Mouse (Mus musculus): ENCODE measurements around the gene Thap7.
A peak's percentile ranks its signal among the peaks of the same experiment; 100 is the strongest.

Thap7 gene

GRCm38 (mm10) chr16:17530640-17531288, at the start of gene Thap7:
TSS of gene Thap7 (minus strand) at chr16:17531136.
- peak; percentile 93 for DNase-seq (ENCODE audit: low read depth, low spot score)

GRCm38 (mm10) chr16:17576825-17577215, 45.9 kb upstream of the Thap7 start:
- DNase-seq (ENCODE audit: low read depth, low spot score) = no peak

- no peak for DNase-seq (ENCODE audit: low read depth, low spot score)
Measured at GRCm38 (mm10) chr16:17575870-17576824, 45.2 kb upstream of the Thap7 start.

GRCm38 (mm10) chr16:17566186-17566585, 35.2 kb upstream of the Thap7 start:
- DNase-seq (ENCODE audit: low read depth, low spot score) = no peak

- no peak for DNase-seq (ENCODE audit: low read depth, low spot score)
Measured at GRCm38 (mm10) chr16:17564771-17565170, 33.8 kb upstream of the Thap7 start.

GRCm38 (mm10) chr16:17564221-17564620, 33.3 kb upstream of the Thap7 start:
- DNase-seq (ENCODE audit: low read depth, low spot score) = no peak

- DNase-seq (ENCODE audit: low read depth, low spot score) = no peak
Measured at GRCm38 (mm10) chr16:17563580-17563979, 32.6 kb upstream of the Thap7 start.

- no peak for DNase-seq (ENCODE audit: low read depth, low spot score)
Measured at GRCm38 (mm10) chr16:17561751-17562208, 30.8 kb upstream of the Thap7 start, which contains the start of gene P2rx6. TSS of gene P2rx6 (plus strand) at chr16:17561885.

- DNase-seq (ENCODE audit: low read depth, low spot score) = no peak
Measured at GRCm38 (mm10) chr16:17561128-17561750, 30.3 kb upstream of the Thap7 start, which contains the start of gene Lrrc74b. TSS of gene Lrrc74b (minus strand) at chr16:17561247.

GRCm38 (mm10) chr16:17559396-17560027, 28.6 kb upstream of the Thap7 start:
- no peak for DNase-seq (ENCODE audit: low read depth, low spot score)

- DNase-seq (ENCODE audit: low read depth, low spot score) = no peak
Measured at GRCm38 (mm10) chr16:17558811-17559210, 27.9 kb upstream of the Thap7 start.

- peak; percentile 49 for DNase-seq (ENCODE audit: low read depth, low spot score)
Measured at GRCm38 (mm10) chr16:17557947-17558480, 27.1 kb upstream of the Thap7 start.

- no peak for DNase-seq (ENCODE audit: low read depth, low spot score)
Measured at GRCm38 (mm10) chr16:17556907-17557306, 26.0 kb upstream of the Thap7 start.

GRCm38 (mm10) chr16:17556180-17556579, 25.2 kb upstream of the Thap7 start:
- DNase-seq (ENCODE audit: low read depth, low spot score) = no peak

GRCm38 (mm10) chr16:17554702-17555101, 23.8 kb upstream of the Thap7 start:
- peak; percentile 42 for DNase-seq (ENCODE audit: low read depth, low spot score)

- peak; percentile 47 for DNase-seq (ENCODE audit: low read depth, low spot score)
Measured at GRCm38 (mm10) chr16:17553910-17554685, 23.2 kb upstream of the Thap7 start.

- DNase-seq (ENCODE audit: low read depth, low spot score) = no peak
Measured at GRCm38 (mm10) chr16:17552837-17553236, 21.9 kb upstream of the Thap7 start.

GRCm38 (mm10) chr16:17542632-17543031, 11.7 kb upstream of the Thap7 start:
- no peak for DNase-seq (ENCODE audit: low read depth, low spot score)

- DNase-seq (ENCODE audit: low read depth, low spot score) = no peak
Measured at GRCm38 (mm10) chr16:17536584-17536983, 5.6 kb upstream of the Thap7 start.

GRCm38 (mm10) chr16:17532676-17533329, 1.9 kb upstream of the Thap7 start:
- no peak for DNase-seq (ENCODE audit: low read depth, low spot score)
